Mouse (Mus musculus) spleen, postnatal 14 days (tissue): Measurements from ENCODE around the gene Gm13199.
A peak's percentile ranks its signal among the peaks of the same experiment; 100 is the strongest.

Experiments used
- DNase-seq, 2 experiments: peaks; one replicate each; pipeline ENCODE4 v3.0.0; 2021 to 2022; ENCODE audit warnings: low spot score in 2 of 2

Gene Gm13199

GRCm38 (mm10) chr2:5862834-5863233 lies at the start of gene Gm13199:
Gene Gm13199 (minus strand): TSS chr2:5862934.
- DNase-seq, result no peak

GRCm38 (mm10) chr2:5911282-5911965 lies 48.7 kb upstream of the Gm13199 start:
- DNase-seq, result no peak

- DNase-seq, result peak; percentile 21 to 54
Observed at GRCm38 (mm10) chr2:5906625-5907024, 43.9 kb upstream of the Gm13199 start.

GRCm38 (mm10) chr2:5906092-5906491 lies 43.4 kb upstream of the Gm13199 start:
- no peak for DNase-seq

GRCm38 (mm10) chr2:5900145-5900544 lies 37.4 kb upstream of the Gm13199 start:
- peak in 1 of 2 experiments; percentile 18 for DNase-seq

GRCm38 (mm10) chr2:5894843-5895570 lies 32.3 kb upstream of the Gm13199 start, which contains the start of gene Sec61a2:
Gene Sec61a2 (minus strand): TSS chr2:5895432.
- DNase-seq, result peak; percentile 99 to 100

GRCm38 (mm10) chr2:5894296-5894695 lies 31.6 kb upstream of the Gm13199 start:
- no peak for DNase-seq

- no peak for DNase-seq
Observed at GRCm38 (mm10) chr2:5889412-5889811, 26.7 kb upstream of the Gm13199 start.

- DNase-seq, result no peak
Observed at GRCm38 (mm10) chr2:5888865-5889264, 26.1 kb upstream of the Gm13199 start.

- no peak for DNase-seq
Observed at GRCm38 (mm10) chr2:5877446-5877845, 14.7 kb upstream of the Gm13199 start.

- DNase-seq, result no peak
Observed at GRCm38 (mm10) chr2:5869746-5870145, 7.0 kb upstream of the Gm13199 start.

GRCm38 (mm10) chr2:5867681-5868080 lies 4.9 kb upstream of the Gm13199 start:
- DNase-seq, result no peak

- no peak for DNase-seq
Observed at GRCm38 (mm10) chr2:5851866-5852265, 10.9 kb downstream of the Gm13199 start.

GRCm38 (mm10) chr2:5851116-5851515 lies 11.6 kb downstream of the Gm13199 start:
- no peak for DNase-seq

- no peak for DNase-seq
Observed at GRCm38 (mm10) chr2:5845826-5846225, 16.9 kb downstream of the Gm13199 start.

GRCm38 (mm10) chr2:5844873-5845631 lies 17.7 kb downstream of the Gm13199 start, which contains the start of the genes Nudt5 and Cdc123:
Gene Nudt5 (plus strand): TSS chr2:5845019.
Gene Cdc123 (minus strand): TSS chr2:5845164.
- peak; percentile 63 to 79 for DNase-seq

GRCm38 (mm10) chr2:5844181-5844872 lies 18.4 kb downstream of the Gm13199 start:
- DNase-seq, result no peak

GRCm38 (mm10) chr2:5840815-5841214 lies 21.9 kb downstream of the Gm13199 start:
- DNase-seq, result no peak

GRCm38 (mm10) chr2:5825265-5825913 lies 37.3 kb downstream of the Gm13199 start:
- DNase-seq, result no peak

GRCm38 (mm10) chr2:5824685-5825084 lies 38.0 kb downstream of the Gm13199 start:
- DNase-seq, result no peak

GRCm38 (mm10) chr2:5824213-5824612 lies 38.5 kb downstream of the Gm13199 start:
- DNase-seq, result no peak
